Mouse (Mus musculus): ENCODE measurements at regions not wholly inside any gene's neighbourhood (a gene's known extent, or its start where the extent isn't known, plus 50 kb on each side); places are given as distances from the start of the nearest gene placed in this dataset.

DNA sequence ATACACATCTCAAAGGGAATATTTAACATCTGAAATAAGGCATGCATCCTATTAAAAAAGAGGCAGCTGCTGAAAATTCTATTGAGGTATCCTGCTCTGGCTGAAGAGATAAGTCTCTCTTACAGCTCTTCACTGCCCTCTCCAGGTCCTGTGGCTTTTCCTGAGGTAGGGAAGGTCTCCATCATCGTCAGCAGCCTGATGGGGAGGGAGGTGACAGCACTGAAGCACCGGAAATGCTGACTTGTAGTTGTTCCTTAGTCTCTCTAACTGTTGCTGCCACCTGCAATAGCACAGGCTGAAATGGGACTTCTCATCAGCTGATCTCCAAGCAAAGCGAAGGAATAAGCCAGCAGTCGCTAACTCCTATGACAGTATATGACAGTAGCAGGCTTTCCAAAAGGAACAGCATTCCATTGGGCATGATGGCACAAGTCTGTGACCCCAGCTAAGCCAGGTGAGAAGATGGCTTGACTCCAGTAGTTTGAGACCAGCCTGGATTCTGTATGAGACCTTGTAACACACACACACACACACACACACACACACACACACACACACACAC lies 69.3 kb upstream of the Rasgrp1 start:
- Histone ChIP-seq H3K36me3 (ENCODE audit: control insufficient read depth, insufficient read depth, low read length, poor library complexity, severe bottlenecking) (no peaks in the 10 kb centered on the region), H3K4me3 (ENCODE audit: insufficient read depth in 1 of 2, low read depth in 1 of 2, low read length in 2 of 2, poor library complexity in 1 of 2, severe bottlenecking in 1 of 2) (no peak overlapping the region), H3K27ac (ENCODE audit: insufficient read depth, low read depth, low read length, poor library complexity, severe bottlenecking) (no peak overlapping the region), H3K9me3 (ENCODE audit: control insufficient read depth, insufficient read depth, low read depth, low read length) (no peaks in the 10 kb centered on the region), H3K9ac (ENCODE audit: insufficient read depth, low read depth, low read length, poor library complexity, severe bottlenecking) (no peak overlapping the region), H3K4me1 (ENCODE audit: control insufficient read depth in 2 of 2, insufficient read depth in 2 of 2, low read length in 2 of 2, poor library complexity in 1 of 2) (no peaks in the 10 kb centered on the region)
- TF ChIP-seq ZNF384 (IDR thresholded peaks at IDR 0.05; ENCODE audit: low read depth, low read length): no peak
- no peak for TF ChIP-seq HCFC1 (IDR thresholded peaks at IDR 0.05; ENCODE audit: borderline replicate concordance, insufficient read depth, low read length)
- no peak for TF ChIP-seq MAFK (IDR thresholded peaks at IDR 0.05; ENCODE audit: insufficient read depth, low read depth, low read length)
- TF ChIP-seq CHD2 (IDR thresholded peaks at IDR 0.05; ENCODE audit: low read depth, low read length): no peak
- TF ChIP-seq ZC3H11A (IDR thresholded peaks at IDR 0.05; ENCODE audit: borderline replicate concordance, low read depth, low read length): no peak
- DNase-seq (ENCODE audit: low read depth, low spot score): no peak
- in situ Hi-C loops (cut with MboI; ENCODE audit: low sequenced_read_pairs in 2 of 2, unreplicated experiment in 2 of 2): no loop called here

DNA sequence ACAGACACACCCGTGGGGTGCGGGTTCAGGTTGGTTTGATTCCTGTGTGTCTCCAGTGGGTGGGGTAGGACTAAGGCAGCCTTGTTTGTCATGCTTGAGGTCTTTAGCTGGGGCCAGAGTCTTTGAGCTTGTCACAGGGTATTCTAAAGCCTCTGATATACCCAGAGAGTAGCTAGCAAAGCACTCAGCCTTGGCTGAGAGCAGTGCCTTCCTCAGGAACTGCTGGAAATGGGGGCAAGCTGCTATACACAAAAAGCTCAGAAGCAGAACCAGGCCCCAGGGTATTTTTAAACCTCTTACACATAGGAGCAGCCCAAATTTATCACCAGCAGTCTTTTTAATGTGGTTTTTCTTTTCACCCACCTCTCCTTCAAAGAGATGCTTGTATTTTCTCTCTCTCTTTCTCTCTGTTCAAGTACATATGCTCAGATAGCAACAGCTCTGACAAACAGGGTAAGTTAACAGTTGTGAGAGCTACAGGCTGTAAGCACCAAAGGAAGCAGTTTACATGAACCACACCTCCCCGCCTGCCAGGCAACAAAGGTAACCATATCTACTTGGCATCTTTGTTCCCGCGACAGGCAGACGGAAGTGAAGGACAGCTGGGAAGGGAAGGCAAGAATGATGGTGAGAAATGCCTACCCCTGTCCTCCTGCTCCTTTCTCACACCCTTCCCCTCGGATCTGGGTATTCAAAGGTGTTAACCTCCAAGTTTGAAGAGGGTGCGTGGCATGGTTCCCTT lies 74.6 kb upstream of the Rasgrp1 start:
- no peaks in the 10 kb centered on the region for H3K36me3 ChIP-seq (ENCODE audit: control insufficient read depth, insufficient read depth, low read length, poor library complexity, severe bottlenecking)
- H3K9me3 ChIP-seq (ENCODE audit: control insufficient read depth, insufficient read depth, low read depth, low read length): no peaks in the 10 kb centered on the region
- in situ Hi-C loops (cut with MboI; ENCODE audit: low sequenced_read_pairs in 2 of 2, unreplicated experiment in 2 of 2): no loop called here
- no peak overlapping the region for H3K4me3 ChIP-seq (ENCODE audit: insufficient read depth in 1 of 2, low read depth in 1 of 2, low read length in 2 of 2, poor library complexity in 1 of 2, severe bottlenecking in 1 of 2)
- no peak overlapping the region for H3K27ac ChIP-seq (ENCODE audit: insufficient read depth, low read depth, low read length, poor library complexity, severe bottlenecking)
- TF ChIP-seq ZNF384 (IDR thresholded peaks at IDR 0.05; ENCODE audit: low read depth, low read length) (no peak), MAFK (IDR thresholded peaks at IDR 0.05; ENCODE audit: insufficient read depth, low read depth, low read length) (no peak), ZC3H11A (IDR thresholded peaks at IDR 0.05; ENCODE audit: borderline replicate concordance, low read depth, low read length) (no peak), CHD2 (IDR thresholded peaks at IDR 0.05; ENCODE audit: low read depth, low read length) (no peak), HCFC1 (IDR thresholded peaks at IDR 0.05; ENCODE audit: borderline replicate concordance, insufficient read depth, low read length) (no peak)
- no peak overlapping the region for H3K9ac ChIP-seq (ENCODE audit: insufficient read depth, low read depth, low read length, poor library complexity, severe bottlenecking)
- DNase-seq (ENCODE audit: low read depth, low spot score): no peak
- H3K4me1 ChIP-seq (ENCODE audit: control insufficient read depth in 2 of 2, insufficient read depth in 2 of 2, low read length in 2 of 2, poor library complexity in 1 of 2): no peaks in the 10 kb centered on the region

DNA sequence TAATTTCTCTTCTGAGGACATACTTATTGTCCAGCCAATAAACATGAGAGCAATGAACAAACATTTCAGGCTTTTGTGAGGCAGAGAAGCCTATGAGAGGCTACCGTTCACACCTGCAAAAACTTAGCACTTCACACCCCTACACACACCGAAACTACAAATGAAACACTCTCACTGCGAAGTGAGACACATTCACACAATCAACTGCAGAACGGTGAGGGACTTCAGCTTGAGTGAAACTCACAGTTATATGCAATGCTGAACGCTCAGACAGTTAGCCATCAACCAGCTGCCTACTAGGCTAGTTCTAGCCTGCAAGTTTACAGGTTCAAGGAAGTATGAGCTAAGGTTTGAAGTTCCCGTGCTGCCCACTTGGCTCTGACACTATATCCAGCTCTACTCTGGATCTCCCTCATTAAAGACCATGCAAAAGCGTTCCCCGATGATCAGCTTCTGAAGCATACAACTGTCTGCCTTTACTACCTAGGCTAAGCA lies 75.4 kb upstream of the Rasgrp1 start:
- Histone ChIP-seq H3K4me3 (ENCODE audit: insufficient read depth in 1 of 2, low read depth in 1 of 2, low read length in 2 of 2, poor library complexity in 1 of 2, severe bottlenecking in 1 of 2) (no peak overlapping the region), H3K36me3 (ENCODE audit: control insufficient read depth, insufficient read depth, low read length, poor library complexity, severe bottlenecking) (no peaks in the 10 kb centered on the region), H3K4me1 (ENCODE audit: control insufficient read depth in 2 of 2, insufficient read depth in 2 of 2, low read length in 2 of 2, poor library complexity in 1 of 2) (no peaks in the 10 kb centered on the region), H3K9me3 (ENCODE audit: control insufficient read depth, insufficient read depth, low read depth, low read length) (no peaks in the 10 kb centered on the region), H3K9ac (ENCODE audit: insufficient read depth, low read depth, low read length, poor library complexity, severe bottlenecking) (no peak overlapping the region), H3K27ac (ENCODE audit: insufficient read depth, low read depth, low read length, poor library complexity, severe bottlenecking) (no peak overlapping the region)
- TF ChIP-seq HCFC1 (IDR thresholded peaks at IDR 0.05; ENCODE audit: borderline replicate concordance, insufficient read depth, low read length) (no peak), ZNF384 (IDR thresholded peaks at IDR 0.05; ENCODE audit: low read depth, low read length) (no peak), CHD2 (IDR thresholded peaks at IDR 0.05; ENCODE audit: low read depth, low read length) (no peak), ZC3H11A (IDR thresholded peaks at IDR 0.05; ENCODE audit: borderline replicate concordance, low read depth, low read length) (no peak), MAFK (IDR thresholded peaks at IDR 0.05; ENCODE audit: insufficient read depth, low read depth, low read length) (no peak)
- no peak for DNase-seq (ENCODE audit: low read depth, low spot score)
- in situ Hi-C loops (cut with MboI; ENCODE audit: low sequenced_read_pairs in 2 of 2, unreplicated experiment in 2 of 2): no loop called here

DNA sequence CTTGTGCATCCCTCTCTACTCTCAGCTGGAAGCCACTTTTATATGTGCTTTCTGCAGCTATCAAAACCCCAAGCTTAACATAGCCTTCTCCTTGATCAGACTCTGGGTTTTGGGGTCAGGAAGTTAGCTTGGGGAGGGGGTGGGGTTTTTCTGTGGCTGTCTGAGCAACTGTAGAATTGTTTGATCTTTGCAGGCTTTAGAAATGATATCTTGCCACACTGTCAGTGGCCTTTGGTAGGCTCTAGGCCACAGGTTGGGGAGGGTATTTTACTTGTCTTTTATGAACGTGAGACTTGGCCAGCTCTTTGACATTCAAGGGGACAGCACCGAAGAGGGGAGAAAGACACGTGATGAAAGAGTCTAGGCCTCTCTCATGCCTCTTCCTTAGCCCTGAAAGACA lies 75.9 kb upstream of the Rasgrp1 start:
- no peak overlapping the region for H3K27ac ChIP-seq (ENCODE audit: insufficient read depth, low read depth, low read length, poor library complexity, severe bottlenecking)
- no peak overlapping the region for H3K9ac ChIP-seq (ENCODE audit: insufficient read depth, low read depth, low read length, poor library complexity, severe bottlenecking)
- no peaks in the 10 kb centered on the region for H3K36me3 ChIP-seq (ENCODE audit: control insufficient read depth, insufficient read depth, low read length, poor library complexity, severe bottlenecking)
- in situ Hi-C loops (cut with MboI; ENCODE audit: low sequenced_read_pairs in 2 of 2, unreplicated experiment in 2 of 2): no loop called here
- no peaks in the 10 kb centered on the region for H3K4me1 ChIP-seq (ENCODE audit: control insufficient read depth in 2 of 2, insufficient read depth in 2 of 2, low read length in 2 of 2, poor library complexity in 1 of 2)
- no peak overlapping the region for H3K4me3 ChIP-seq (ENCODE audit: insufficient read depth in 1 of 2, low read depth in 1 of 2, low read length in 2 of 2, poor library complexity in 1 of 2, severe bottlenecking in 1 of 2)
- TF ChIP-seq CHD2 (IDR thresholded peaks at IDR 0.05; ENCODE audit: low read depth, low read length) (no peak), HCFC1 (IDR thresholded peaks at IDR 0.05; ENCODE audit: borderline replicate concordance, insufficient read depth, low read length) (no peak), ZNF384 (IDR thresholded peaks at IDR 0.05; ENCODE audit: low read depth, low read length) (no peak), ZC3H11A (IDR thresholded peaks at IDR 0.05; ENCODE audit: borderline replicate concordance, low read depth, low read length) (no peak), MAFK (IDR thresholded peaks at IDR 0.05; ENCODE audit: insufficient read depth, low read depth, low read length) (no peak)
- H3K9me3 ChIP-seq (ENCODE audit: control insufficient read depth, insufficient read depth, low read depth, low read length): no peaks in the 10 kb centered on the region
- DNase-seq (ENCODE audit: low read depth, low spot score): no peak
